Mouse (Mus musculus) neural tube, embryonic 10.5 days (tissue): ENCODE measurements around the gene Gprc5a.

Experiments
- DNase-seq: peaks from one replicate; pipeline ENCODE4 v3.0.0-alpha.2; 2017; ENCODE audit warnings: low spot score; ENCODE audit errors: extremely low spot score

Gene Gprc5a

GRCm38 (mm10) chr6:135074405-135074947, 9.0 kb downstream of the Gprc5a start:
- DNase-seq, result no peak

- no peak for DNase-seq
Measured at GRCm38 (mm10) chr6:135076202-135076601, 10.8 kb downstream of the Gprc5a start.

GRCm38 (mm10) chr6:135078420-135078819, 13.0 kb downstream of the Gprc5a start:
- no peak for DNase-seq

- DNase-seq, result no peak
Measured at GRCm38 (mm10) chr6:135083991-135084502, 18.6 kb downstream of the Gprc5a start.

- DNase-seq, result no peak
Measured at GRCm38 (mm10) chr6:135085703-135086102, 20.3 kb downstream of the Gprc5a start.

GRCm38 (mm10) chr6:135087721-135088451, 22.4 kb downstream of the Gprc5a start:
- DNase-seq, result peak; percentile 93

- no peak for DNase-seq
Measured at GRCm38 (mm10) chr6:135089786-135090185, 24.3 kb downstream of the Gprc5a start.

GRCm38 (mm10) chr6:135090661-135091060, 25.2 kb downstream of the Gprc5a start:
- DNase-seq, result no peak

- DNase-seq, result no peak
Measured at GRCm38 (mm10) chr6:135092798-135093470, 27.5 kb downstream of the Gprc5a start.

GRCm38 (mm10) chr6:135100787-135101472, 35.5 kb downstream of the Gprc5a start:
- DNase-seq, result no peak

- DNase-seq, result no peak
Measured at GRCm38 (mm10) chr6:135102736-135103303, 37.4 kb downstream of the Gprc5a start.

GRCm38 (mm10) chr6:135107014-135107413, 41.6 kb downstream of the Gprc5a start:
- no peak for DNase-seq

- peak; percentile 30 for DNase-seq
Measured at GRCm38 (mm10) chr6:135112411-135113113, 47.1 kb downstream of the Gprc5a start.

GRCm38 (mm10) chr6:135113114-135113436, 47.6 kb downstream of the Gprc5a start:
- peak; percentile 35 for DNase-seq

- DNase-seq, result no peak
Measured at GRCm38 (mm10) chr6:135116479-135116878, 51.0 kb downstream of the Gprc5a start.

- DNase-seq, result no peak
Measured at GRCm38 (mm10) chr6:135118183-135118582, 52.7 kb downstream of the Gprc5a start, which contains the start of gene Gprc5d. Gene Gprc5d, minus strand, starts transcription at chr6:135118283.

- DNase-seq, result no peak
Measured at GRCm38 (mm10) chr6:135124755-135125380, 59.4 kb downstream of the Gprc5a start.

GRCm38 (mm10) chr6:135133086-135133485, 67.6 kb downstream of the Gprc5a start:
- DNase-seq, result no peak

GRCm38 (mm10) chr6:135133486-135133885, 68.0 kb downstream of the Gprc5a start:
- DNase-seq, result no peak
